Mouse (Mus musculus): ENCODE data around the gene Ptgdr2.

Ptgdr2 gene

DNA sequence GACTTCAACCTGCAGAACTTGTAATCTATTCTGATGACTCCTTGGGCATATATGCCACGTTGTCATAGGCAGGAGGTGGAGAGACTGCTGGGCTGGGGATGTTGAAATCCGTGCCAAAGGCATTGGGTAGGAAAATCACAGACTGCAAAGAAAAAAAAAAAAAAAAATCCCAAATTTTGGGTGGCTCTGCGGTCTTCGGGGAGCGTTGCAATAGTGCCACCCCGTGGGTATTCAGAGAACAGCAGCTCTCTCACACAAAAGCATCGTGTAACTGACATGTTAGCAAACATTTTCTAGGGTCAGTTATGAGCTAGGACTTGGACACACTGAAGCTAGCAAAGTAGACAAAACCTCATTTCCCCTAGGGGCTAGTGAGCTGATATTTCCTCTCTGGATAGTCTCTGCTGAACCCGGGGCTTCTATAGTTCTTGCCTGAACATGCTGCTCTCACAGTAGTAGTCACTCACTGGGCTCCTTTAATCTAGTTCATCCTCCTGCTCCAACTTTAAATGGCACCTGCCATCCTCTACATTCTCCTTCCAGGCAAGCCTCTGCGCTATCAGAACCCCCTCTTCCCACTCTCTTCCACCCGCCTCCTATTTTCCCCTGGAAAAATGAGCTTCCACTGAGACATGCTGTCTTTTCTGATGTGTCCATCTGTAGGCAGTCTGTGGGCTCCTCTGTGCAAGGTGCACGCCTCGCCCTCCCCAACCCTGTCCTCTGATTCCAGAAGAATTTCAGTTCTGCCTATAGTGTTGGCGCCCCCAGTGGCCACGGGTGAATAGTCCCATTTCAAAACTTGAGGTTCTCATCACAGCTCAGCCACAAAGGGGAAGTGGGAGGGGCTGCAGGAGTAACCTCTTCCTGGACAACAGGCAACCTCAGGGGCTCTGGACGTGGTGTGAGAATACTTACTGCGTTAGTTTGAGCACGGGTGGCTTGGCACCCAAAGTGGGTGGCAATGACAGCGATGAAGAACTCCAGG, 42.5 kb downstream of the Ptgdr2 start:
- DNase-seq, result peak; percentile 84

DNA sequence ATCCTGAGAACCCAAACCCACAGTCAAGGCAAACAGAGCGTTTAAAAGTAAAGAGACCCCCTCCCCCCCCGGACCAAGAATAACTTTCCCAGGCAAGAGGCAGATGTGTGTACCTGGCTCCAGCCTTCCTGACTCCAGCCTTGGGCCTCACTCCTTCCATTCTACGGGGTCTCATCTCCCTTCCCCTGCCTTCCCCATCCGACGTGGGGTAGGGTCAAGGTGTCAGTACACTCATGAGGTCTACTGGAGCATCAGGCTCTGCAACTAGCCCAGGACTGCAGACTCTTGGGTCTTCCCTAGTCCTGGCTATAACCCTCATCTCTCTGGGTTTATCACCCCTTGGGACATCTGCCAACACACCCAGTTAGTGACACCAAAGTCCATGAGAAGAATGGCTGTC, 43.2 kb downstream of the Ptgdr2 start:
- no peak for DNase-seq

DNA sequence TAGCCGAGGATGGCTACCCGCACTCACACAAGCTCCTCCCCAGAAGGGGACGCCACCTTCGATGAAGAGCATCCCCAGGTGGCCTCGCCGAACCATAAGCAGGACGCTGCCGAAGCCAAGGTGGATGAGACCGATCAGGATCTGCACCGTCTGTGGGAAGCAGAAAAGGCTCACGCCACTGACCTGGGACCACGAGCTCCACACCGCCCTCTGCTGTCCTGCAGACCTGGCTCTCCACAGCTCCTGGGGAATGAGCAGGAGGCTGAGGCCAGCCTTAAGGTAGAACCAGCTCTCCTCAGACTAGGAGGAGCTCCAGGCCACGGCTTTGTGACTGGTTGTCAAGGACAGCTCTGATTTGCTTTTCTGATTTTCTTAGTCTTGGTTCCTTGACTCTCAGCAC, 46.2 kb downstream of the Ptgdr2 start:
- peak; percentile 48 for DNase-seq

DNA sequence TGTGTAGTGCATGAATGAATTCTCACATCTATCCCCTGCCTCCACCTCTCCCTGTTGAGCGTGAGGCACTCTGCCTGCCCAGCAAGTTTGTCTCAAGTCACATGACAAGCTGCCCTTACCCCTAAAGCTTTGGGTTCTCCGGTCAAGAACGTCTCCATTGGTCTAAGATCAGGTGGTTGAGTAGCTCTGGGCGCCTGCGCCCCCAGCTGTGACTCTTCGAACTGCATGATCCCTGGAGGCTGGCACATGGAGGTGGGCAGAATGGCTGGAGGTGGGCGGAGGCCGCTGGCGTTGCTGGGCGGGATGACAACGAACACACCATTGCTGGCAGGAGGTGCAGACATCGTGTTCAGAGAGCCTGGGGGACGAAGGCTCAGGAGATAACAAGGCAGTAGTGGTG, 47.6 kb downstream of the Ptgdr2 start:
- DNase-seq, result no peak

DNA sequence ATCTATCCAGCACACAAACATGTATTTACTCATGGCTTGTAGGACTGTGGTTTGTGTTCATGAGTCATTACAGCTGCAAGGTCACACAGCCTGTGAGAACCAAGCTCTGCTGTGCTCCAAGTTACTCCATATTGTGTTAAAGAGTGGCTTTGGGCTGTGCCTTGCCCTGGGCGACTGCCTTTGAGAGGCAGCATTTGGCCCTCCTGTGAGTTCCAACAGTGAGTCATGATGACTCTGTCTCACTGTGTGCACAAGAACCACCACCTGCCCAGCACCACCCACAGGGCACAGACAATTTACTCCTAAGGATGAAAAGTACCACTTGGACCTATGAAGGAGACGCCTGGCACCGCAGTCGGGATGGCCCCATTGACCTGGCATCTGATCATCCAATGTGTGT, 48.9 kb downstream of the Ptgdr2 start:
- no peak for DNase-seq

DNA sequence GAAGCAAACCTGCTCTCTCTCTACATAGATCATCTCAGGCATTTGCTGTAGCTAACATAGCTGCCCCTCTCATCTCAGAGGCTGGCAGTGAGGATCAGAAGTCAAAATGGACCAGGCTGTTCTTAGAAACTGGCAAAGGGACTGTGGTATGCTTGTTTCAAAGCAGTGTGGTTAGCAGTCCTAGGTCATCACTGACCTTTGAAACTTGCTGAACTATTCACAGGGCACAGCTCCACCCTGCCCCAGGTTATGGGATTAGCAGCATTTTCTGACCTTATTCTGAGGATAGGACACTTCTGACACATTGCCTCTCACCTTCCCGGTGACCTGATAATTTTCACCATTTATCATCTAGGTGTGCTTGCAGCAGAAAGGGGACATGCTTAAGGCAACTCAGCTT, 51.6 kb downstream of the Ptgdr2 start:
- DNase-seq, result no peak

DNA sequence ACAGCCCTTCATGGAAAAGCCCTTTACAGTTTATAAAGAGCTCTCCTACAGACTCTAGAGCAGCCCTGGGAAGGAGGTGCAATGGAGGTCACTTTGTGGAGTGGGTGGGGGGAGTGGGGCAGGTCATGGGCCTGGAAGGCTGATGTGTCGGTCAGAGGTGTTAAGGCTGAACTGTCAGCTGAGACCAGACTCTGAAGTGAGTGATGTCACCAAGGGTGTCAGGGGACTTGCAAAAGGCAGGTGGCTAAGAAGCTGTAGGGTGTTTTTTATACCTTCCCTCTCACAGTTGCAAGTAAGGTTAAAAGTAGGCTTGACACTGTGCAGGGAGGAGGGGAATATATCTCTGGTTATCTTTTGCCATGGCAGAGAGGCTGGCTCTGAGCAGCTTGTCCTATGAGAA, 53.8 kb downstream of the Ptgdr2 start:
- DNase-seq, result no peak

DNA sequence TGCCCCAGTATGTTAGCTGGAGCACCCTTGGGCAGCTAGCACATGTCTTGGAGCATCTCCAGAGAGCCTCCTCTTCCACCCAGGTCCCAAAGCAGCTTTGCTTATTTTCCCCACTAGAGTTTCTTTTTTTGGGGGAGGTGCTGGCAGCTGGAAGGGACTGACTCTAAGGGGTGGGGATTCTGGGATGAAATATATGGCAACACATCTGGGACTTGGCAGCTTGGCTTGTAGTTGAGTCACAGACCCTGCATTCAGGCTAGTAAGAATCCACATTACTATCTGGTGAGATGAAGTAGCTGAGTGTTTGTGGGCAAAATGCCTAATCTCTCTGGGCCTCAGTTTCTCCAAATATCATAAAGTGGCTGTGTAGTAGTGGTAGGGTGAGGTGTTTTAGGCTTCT, 55.0 kb downstream of the Ptgdr2 start:
- DNase-seq, result no peak

Data from retina, postnatal 1 day (tissue).